Mouse (Mus musculus) spleen, postnatal 14 days (tissue): ENCODE results near the gene Fkbp14.

Source experiments
- DNase-seq, 2 experiments: peaks; one replicate each; pipeline ENCODE4 v3.0.0; 2021 to 2022; ENCODE audit warnings: low spot score in 2 of 2

Fkbp14 gene

DNA sequence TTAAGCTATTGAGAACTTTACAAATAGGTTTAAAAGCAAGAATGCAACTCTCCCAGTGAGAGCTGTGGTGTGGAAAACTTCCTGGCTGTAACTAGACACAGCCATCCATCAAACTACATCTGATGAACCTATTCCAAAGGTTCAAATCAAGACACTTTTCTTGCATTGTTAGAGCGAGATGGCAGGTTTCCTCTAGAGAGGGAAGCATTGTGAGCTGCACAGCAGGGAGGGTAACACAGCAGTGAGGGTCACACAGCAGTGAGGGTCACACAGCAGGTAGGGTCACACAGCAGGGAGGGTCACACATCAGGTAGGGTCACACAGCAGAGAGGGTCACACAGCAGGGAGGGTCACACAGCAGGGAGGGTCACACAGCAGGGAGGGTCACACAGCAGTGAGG lies 8.9 kb downstream of the Fkbp14 start:
- DNase-seq, result no peak

DNA sequence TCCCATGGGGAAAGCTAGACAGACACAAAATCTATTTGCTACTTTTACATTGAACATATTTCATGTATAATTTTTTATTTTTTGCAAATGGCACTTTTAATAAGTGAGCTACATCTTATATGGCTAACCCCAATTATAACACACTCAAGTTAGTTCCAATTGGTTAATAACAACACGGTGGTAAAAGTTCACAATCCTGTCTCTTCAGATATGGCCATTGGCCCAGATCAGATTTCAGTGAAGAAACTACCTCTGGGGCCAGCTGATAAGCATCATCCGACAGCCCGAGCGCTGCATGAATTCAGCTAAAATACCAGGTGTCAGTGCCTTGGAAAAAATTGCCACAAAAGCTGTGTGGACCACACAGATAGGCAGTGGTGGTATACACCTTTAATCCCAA lies 9.4 kb downstream of the Fkbp14 start:
- DNase-seq, result no peak

DNA sequence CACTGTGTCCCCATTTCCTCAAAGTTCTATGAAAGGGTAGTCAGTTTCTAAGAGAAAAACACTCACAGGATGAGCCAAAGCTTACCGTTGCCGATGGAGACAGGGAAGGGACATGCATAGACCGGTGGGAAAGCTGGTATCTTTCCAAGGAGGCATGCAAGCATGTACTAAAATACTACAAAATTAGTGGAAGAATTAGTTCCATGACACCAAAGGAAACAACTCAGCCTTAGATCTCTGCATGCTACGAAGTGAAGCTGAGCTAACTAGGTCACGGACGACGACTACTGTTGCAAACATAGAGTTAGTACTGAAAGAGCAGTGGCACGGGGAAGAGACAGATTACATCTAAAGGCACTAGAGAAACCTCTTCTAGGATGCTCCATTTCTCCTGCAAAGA lies 10.2 kb downstream of the Fkbp14 start:
- no peak for DNase-seq

DNA sequence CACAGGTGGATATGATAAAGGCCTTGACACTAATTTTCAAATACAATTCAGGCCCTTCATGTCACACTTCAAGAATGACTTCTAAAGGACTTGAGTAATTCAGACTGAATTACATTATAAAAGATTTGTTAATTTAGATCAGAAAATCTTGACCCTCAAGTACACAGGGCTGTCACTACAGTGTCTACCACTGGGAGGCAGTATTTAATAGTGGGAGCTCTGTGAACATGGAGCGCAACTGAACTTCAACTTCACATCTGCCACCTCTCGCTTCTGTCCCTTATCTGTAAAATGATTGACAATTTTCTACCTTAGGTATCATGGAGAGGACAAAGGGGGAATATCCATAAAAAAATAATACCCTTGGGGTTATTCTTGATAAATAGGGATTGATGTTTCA lies 10.9 kb downstream of the Fkbp14 start:
- peak in 1 of 2 experiments; percentile 20 for DNase-seq

DNA sequence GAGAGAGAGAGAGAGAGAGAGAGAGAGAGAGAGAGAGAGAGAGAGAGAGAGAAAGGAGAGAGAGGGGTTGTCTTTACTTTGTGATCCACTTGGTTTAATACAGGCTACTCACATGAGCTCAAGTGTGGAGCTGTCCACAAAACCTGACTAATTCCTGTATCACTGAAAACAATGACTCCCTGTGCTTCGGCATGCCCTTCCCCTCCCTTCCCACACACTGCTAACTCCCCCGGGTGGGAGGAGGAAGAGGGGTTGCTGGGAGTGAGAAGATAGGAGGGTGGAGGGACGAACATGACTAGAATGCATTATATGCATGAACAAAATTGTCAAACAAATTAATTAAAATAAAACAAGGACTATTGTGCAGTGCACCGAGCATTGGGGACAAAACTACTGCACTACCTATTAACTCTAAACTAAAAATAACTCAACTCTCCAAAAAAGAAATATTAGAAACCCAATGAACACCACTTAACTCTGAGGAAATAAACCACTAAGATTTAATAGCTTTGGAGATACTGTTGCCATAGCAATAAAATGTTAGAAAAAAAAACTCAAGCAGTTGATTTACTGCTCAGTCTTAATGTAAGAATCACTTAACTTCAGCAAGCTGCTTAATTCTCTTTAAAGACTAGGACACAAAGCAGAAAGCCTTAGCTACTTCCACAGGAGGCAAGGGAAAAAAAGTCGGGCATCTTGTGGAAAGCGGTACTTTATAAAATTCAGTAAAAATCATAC lies 23.7 kb downstream of the Fkbp14 start:
- no peak for DNase-seq

DNA sequence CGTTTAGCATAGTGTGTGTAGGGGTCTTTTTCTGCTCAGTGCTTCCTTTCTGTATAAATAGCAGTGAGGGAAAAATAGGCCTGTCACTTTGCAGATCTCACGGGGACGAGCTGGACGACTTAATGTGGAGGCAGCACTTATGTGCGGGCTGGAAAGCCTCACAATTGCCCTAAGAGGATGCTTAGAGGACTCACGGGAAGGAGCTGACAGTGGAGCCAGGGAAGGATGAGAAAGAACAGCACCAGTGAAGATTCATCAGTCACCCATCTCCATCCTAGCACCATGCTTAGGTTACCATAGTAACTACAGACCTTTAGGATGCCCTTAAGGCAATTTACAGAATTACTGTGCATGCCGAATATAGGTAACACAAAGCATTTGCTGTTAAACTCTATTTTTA lies 27.3 kb downstream of the Fkbp14 start:
- DNase-seq, result no peak

DNA sequence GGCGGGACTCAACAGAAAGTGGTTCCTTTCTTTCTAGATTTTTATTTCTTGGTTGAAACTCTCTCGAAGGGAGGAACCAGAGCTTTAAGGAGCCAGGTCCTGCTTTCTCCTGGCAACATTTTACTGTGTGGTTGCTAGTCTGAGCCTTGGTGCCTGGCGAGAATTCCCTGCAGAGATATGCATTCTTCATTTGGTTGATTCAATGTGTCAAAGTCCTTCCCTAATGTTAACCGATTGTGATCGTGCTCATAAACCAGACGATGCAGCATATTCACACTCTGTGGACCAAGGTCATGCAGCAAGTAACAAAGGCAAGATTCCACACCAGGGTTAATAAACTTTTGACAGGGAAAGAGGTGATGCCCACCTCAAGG lies 30.6 kb downstream of the Fkbp14 start:
- DNase-seq, result no peak

DNA sequence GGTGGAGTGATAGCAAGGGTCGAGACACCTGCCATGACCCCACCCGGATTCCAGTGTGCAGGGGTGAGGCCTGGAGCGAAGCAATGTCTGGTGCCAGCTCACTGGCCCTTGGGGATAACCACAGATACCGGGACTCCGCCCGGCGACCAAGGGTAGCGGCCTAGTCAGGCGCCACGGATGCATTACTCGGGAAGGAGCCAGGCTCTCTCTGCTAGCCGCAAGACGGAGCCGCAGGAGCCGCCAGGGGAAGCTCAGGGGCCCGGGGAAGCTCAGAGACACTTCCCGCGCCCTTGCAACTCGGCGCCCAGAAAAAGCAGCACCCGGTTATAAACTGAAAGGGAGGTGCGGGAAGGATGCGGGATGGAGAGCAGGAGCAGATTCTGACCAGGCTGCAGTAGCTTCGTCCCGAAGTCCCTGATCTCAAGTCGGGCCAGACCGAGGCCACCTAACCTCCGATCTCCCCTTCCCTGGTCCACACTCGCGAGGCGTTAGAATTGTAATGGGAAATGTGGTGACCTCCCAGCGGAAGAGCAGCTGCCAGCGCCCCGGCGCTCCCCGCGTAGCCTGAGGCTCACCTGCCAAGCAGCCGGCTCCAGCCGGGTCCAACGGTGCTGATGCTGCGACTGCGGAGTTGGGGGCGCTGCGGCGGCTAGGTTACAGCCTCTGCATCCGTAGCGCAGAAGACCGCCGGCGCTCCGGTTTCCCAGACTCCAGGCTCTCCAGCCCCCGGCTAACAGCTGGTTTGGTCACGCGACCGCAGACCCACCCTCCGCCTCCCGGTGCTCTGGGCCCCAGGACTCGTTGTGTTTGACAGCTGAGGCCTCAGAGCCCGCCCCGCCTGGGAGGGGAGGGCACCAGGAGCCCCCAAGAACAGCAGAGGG lies 31.2 kb downstream of the Fkbp14 start, which contains the start of gene Scrn1:
TSS of gene Scrn1 (minus strand) at position 825 of the 881 bp plus-strand sequence.
- DNase-seq, result no peak

DNA sequence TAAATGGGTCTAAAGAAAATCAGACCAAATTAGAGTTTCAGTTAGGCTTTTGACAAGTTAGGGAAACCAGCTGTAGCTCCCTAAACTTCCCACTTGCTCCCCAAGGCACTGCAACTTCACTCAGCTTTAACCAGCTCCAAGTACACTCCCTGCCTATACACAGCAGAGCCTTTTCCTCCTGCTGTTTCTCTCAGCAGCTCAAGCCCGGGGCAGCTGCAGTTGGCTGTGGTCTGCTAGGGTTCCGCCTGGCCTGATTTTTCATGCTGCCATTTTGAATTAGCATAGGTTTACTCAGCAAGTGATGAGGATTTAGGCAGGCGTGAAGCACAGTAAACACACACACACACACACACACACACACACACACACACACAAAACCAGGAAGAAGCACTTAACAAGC lies 32.1 kb downstream of the Fkbp14 start:
- no peak for DNase-seq

DNA sequence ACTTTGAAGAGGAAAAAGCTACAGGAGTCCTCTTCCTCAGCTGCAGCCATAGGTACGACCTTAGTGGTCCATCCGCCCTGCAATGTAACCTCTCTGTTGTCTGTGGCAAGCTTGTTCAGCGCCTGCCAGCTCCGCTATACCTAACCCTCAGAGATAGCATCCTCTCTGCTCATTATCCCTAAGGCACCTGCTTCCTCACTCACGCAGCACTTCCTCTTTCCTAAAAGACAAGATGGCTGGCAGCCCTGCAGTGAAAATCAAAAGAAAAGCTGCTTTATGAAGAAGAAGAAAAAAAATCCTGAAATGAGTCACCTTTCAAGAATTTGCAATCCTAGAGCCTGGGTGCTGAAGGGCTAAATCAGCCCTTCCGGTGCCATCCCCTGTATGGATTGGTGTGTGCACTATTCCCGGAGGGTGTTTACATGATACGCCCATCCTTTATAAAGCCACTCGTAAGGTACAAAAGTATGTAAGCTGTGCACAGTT lies 32.6 kb downstream of the Fkbp14 start:
- DNase-seq, result no peak

DNA sequence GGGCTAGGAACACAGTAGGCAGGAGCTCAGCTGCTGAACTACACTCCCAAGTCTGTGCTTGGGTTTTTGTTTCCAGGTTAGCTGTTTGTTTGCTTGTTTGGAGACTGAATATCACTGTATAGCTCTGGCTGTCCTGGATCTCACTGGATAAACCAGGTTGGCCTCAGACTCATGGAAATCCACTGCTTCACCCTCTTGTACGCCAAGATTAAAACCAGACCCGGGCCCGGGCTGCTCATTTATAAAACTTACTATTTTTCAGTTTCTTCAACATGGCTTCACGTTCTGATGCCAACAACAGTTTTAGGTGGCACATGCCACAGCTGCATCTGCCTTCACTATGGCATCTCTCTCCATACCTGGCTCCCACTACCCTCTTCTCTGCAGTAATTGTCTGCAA lies 33.5 kb downstream of the Fkbp14 start:
- no peak for DNase-seq

DNA sequence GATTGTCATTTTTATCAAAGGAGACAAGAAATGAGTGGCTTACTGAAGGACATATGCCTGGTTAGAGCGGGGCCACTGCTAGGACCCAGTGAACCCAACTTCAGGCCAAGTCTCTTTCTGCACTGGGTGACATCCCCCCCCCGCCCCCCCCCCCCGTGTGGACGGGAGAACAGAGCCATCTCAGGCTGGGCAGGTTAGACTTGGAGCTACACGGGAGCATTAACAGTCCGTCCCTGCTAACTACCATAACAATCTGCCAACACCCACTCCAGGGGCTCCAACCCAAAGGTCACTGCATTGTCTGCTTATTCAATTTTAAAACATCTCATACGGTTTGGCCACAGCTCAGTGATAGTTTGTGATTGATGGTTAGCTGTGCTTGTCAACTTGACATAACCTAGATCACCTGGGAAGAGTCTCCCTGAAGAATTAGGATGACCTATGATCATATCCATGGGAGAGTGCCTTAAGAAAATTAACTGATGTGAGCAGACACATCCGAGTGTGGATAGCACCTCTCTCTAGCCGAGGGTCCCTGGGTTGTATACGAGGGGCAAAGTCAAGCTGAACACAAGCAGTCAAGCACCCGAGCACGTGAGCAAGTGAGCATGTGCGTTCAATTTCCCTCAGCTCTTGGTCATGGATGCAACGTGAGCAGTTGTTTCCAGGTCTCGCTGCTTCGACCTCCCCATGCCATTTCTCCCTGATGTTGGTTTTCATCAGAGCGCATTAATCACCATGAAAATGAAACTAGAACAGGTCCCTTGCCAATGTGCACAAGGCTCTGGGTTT lies 34.9 kb downstream of the Fkbp14 start:
- DNase-seq, result no peak

DNA sequence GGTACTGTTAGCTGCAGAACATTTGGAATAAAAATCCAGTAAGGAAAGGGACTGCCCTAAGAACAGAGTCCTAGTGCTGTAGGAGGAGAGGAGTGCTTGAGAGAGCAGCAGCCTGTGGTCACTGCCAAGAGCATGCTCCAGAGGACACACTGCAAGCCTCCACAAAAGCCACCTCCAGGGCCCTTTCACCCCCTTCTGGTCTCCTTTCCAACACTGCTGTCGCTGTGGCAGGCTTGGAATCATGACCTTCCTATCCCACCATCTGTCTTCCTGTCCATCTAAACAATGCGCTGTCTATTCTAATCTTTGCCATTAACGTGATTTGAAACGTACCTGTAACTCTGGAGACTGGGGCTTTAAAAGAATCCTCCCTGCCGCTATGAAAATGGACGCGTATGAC lies 38.6 kb downstream of the Fkbp14 start:
- no peak for DNase-seq

DNA sequence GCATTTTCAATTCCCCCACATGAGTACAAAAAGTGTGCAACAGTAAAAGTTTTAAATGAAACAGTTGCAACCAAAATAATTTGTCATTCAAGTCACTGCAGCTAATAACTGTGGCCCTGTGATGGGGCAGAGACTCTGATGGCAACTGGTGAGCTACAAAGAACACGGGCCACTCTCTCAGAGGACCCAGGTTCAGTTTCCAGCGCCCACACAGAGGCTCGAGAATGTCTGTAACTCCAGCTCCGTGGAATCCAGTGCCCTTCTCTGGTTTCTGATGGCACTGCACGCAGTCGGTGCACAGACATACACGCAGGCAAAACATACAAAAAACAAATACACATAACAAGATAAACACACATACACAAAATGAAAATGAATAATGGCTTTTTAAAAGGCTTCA lies 39.4 kb downstream of the Fkbp14 start:
- no peak for DNase-seq

DNA sequence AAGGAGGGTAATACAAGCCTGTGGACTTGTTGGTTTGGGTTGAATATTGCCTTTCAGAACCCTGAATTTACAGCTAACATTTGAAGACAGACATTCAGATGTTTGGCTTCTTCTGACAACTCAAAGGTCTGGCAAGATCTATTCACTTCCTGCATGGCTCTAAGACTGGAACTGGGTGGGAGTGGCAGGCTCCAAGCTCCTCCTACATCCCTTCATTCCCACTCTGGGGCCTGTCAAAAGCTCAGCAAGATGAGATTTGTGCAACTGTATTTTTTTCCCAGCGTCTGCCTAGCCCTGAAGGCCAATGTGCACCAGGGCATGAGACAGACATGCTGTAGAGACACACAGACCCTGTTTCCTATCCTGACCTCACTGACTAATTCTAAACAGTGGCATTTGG lies 41.3 kb downstream of the Fkbp14 start:
- DNase-seq, result no peak

DNA sequence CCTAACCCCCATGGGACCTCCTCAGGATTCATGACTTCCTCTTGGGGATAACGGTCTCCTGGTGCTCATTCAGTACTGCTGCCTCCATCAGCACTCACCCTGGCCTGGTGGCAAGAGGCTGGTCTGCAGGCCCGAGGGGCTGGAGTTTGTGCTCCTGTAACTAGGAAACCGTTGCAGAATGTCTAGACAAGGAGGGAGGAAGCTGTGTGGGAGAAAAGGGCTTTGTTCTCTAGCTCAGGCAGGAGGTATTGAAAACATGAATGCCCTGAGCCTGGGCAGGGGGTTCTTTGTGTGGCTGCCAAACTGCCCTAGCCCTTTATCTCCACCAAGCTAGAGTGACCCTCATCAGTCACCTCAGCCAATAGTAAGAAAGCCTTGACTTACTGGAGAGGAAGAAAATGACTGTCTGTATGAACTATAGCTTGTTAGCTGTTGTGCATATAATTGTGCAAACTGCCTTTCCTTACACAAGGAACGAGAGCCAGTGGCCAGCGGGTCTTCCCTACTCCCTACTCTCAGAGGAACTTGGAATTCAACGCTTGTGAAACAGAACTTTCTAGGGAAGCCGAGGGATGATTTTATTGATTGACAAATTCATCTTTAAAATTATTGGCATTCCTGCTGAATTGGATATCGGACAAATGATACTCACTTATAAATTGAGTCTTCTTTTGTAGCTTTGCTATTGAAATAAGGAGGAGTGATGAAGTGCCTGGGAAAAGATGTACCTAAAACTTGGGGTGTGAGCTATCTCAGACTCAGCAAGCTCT lies 42.6 kb downstream of the Fkbp14 start:
- no peak for DNase-seq

DNA sequence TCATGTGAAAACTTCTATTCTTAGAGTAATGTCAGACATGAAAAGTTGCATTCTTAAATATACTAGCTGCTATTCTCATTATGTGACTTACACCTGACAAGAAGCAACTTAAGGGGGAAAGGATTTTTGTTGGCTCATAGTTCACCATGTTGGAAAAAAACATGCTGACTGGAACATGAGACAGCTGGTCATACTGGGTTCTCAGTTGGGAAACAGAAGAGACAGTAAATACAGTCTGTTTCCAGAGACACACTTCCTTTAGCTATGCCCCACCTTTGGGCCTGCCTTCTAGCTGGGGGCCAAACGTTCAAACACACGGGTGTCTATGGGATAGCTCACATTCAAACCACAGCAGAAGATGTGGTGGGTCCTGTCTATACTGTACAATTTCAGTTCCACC lies 43.5 kb downstream of the Fkbp14 start:
- no peak for DNase-seq

DNA sequence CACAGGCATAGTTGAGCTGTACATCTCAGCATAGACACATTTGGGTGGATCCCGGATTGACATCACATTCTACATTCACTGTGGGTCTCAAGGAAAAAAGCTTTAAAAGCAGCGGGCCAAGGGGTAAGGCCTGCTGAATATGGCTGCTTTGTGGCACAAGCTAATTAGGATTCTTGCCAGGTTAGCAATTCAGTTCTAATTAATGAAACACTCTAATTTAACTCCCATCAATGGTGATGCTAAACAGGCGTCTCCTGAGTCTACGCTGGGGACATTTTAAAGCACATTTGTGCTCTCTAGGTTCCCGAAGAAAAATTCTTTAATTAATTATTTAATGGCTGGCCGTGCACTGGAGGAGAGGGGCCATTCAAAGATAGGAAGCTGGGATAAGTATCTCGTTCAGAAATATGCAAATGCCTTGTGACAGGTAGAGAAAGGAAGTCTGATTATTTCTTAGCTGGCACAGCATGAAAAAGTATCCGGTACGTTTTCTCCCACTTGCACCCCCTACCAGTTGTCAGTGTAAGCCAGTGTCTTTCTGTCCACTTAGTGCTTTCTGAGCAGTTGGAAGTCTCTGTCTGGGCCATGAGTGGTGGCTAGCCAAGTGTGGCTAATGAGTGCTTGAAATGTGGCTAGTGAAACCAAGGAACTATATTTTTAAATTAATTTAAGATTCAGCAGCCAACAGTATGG lies 44.2 kb downstream of the Fkbp14 start:
- no peak for DNase-seq

DNA sequence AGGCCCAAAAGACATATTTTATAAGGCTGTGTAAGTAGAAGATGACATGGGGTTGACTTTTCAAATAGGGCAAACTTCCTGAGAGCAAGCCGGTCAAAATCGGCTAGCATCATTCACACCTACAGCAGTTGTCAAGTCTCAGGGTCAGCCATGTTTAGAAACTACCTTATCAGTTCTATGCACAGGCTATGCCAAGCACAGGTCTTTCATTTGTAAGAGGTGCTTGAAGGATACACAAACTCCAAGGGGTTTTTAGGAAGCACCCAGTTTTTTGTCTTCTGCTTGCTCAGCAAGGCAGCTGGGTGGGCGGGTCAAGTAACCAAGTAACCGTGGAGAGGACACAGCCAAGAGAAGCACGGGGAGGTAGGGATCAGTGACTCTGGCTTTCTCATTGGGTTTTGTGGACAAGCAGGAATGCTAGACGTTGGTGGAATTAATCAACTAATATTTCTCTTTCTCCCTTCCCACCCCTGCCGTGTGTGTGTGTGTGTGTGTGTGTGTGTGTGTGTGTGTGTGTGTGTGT lies 46.2 kb downstream of the Fkbp14 start:
- DNase-seq, result no peak

DNA sequence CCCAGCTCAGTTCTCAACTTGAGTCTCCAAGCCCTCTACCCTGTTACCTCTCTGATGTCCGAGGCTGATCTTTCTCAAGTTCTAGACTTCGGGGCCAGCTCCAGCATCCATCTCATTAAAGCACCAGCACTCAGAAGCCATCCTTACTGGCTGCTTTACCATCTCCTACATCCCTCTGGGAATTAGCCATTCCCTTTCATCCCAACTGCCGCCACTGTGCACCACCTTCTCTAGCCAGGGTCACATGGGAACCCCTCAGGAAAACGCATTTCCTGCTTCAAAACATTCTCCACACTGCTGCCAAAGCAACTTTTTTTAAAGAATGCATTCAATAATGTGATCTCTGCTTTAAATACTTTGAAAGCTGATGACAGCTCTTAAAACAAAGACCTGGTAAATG lies 47.8 kb downstream of the Fkbp14 start:
- no peak for DNase-seq
